Mouse (Mus musculus): ENCODE data around the gene Wdr44. TPM values are rescaled to one million over a fixed set of nuclear protein-coding genes. Genes with fewer than 3 reads are reported as not detected.

Gene Wdr44
- 4.9 and 5.1 TPM in 2 replicates for polyA plus RNA-seq (2016; fragmentation: Nextera tagmentation; extraction: Ambion mirVana)

- no peaks in the 10 kb centered on the region for H3K9me3 ChIP-seq
- H3K4me1 ChIP-seq: no peaks in the 10 kb centered on the region
- peak; percentile 90 for DNase-seq (ENCODE audit: extremely low spot score, low spot score)
- H3K27ac ChIP-seq: peak within 1 kb of the TSS; percentile 85
- no peaks in the 10 kb centered on the region for H3K27me3 ChIP-seq (ENCODE audit: poor library complexity, severe bottlenecking)
- WGBS: 10% methylated on average over 51 of the region's 51 CpGs
- peak within 1 kb of the TSS; percentile 65 for H3K4me3 ChIP-seq
- H3K36me3 ChIP-seq (replicated peaks): no peaks in the 10 kb centered on the region
Measured at GRCm38 (mm10) chrX:23692722-23693442, at the start of gene Wdr44. TSS of gene Wdr44 (plus strand) at chrX:23693051.

GRCm38 (mm10) chrX:23648371-23648770 is 44.5 kb upstream of the Wdr44 start:
- no peak for DNase-seq (ENCODE audit: extremely low spot score, low spot score)
- no peaks in the 10 kb centered on the region for H3K36me3 ChIP-seq (replicated peaks)
- H3K9me3 ChIP-seq: no peaks in the 10 kb centered on the region
- no peaks in the 10 kb centered on the region for H3K27me3 ChIP-seq (ENCODE audit: poor library complexity, severe bottlenecking)
- H3K27ac ChIP-seq: no peak overlapping the region
- 91% methylated on average over 1 of the region's 1 CpGs for WGBS
- H3K4me1 ChIP-seq: no peaks in the 10 kb centered on the region
- no peak overlapping the region for H3K4me3 ChIP-seq

GRCm38 (mm10) chrX:23662216-23662615 is 30.6 kb upstream of the Wdr44 start:
- H3K4me3 ChIP-seq: no peak overlapping the region
- H3K4me1 ChIP-seq: no peaks in the 10 kb centered on the region
- H3K36me3 ChIP-seq (replicated peaks): no peaks in the 10 kb centered on the region
- H3K9me3 ChIP-seq: no peaks in the 10 kb centered on the region
- DNase-seq (ENCODE audit: extremely low spot score, low spot score): no peak
- no peak overlapping the region for H3K27ac ChIP-seq
- WGBS: 95% methylated on average over 1 of the region's 1 CpGs
- H3K27me3 ChIP-seq (ENCODE audit: poor library complexity, severe bottlenecking): no peaks in the 10 kb centered on the region

GRCm38 (mm10) chrX:23673193-23673592 is 19.7 kb upstream of the Wdr44 start:
- H3K4me3 ChIP-seq: no peak overlapping the region
- H3K27ac ChIP-seq: no peak overlapping the region
- H3K27me3 ChIP-seq (ENCODE audit: poor library complexity, severe bottlenecking): no peaks in the 10 kb centered on the region
- H3K9me3 ChIP-seq: no peaks in the 10 kb centered on the region
- no peaks in the 10 kb centered on the region for H3K4me1 ChIP-seq
- H3K36me3 ChIP-seq (replicated peaks): no peaks in the 10 kb centered on the region
- no peak for DNase-seq (ENCODE audit: extremely low spot score, low spot score)
- WGBS: 70% methylated on average over 2 of the region's 2 CpGs

GRCm38 (mm10) chrX:23675450-23675849 is 17.4 kb upstream of the Wdr44 start:
- no peak for DNase-seq (ENCODE audit: extremely low spot score, low spot score)
- WGBS: 58% methylated on average over 1 of the region's 1 CpGs

GRCm38 (mm10) chrX:23676583-23676982 is 16.3 kb upstream of the Wdr44 start:
- no peak for DNase-seq (ENCODE audit: extremely low spot score, low spot score)
- 79% methylated on average over 2 of the region's 2 CpGs for WGBS
- no peaks in the 10 kb centered on the region for H3K9me3 ChIP-seq
- H3K27ac ChIP-seq: no peak overlapping the region
- H3K36me3 ChIP-seq (replicated peaks): no peaks in the 10 kb centered on the region
- H3K27me3 ChIP-seq (ENCODE audit: poor library complexity, severe bottlenecking): no peaks in the 10 kb centered on the region
- H3K4me1 ChIP-seq: no peaks in the 10 kb centered on the region
- no peak overlapping the region for H3K4me3 ChIP-seq

More at GRCm38 (mm10) chrX:23675450-23675849, 17.4 kb upstream of the Wdr44 start:
- no peaks in the 10 kb centered on the region for H3K9me3 ChIP-seq
- H3K36me3 ChIP-seq (replicated peaks): no peaks in the 10 kb centered on the region
- H3K27me3 ChIP-seq (ENCODE audit: poor library complexity, severe bottlenecking): no peaks in the 10 kb centered on the region
- H3K27ac ChIP-seq: no peak overlapping the region
- no peaks in the 10 kb centered on the region for H3K4me1 ChIP-seq
- H3K4me3 ChIP-seq: no peak overlapping the region

- Histone ChIP-seq H3K9me3 (no peaks in the 10 kb centered on the region), H3K27me3 (ENCODE audit: poor library complexity, severe bottlenecking) (no peaks in the 10 kb centered on the region), H3K4me3 (no peak overlapping the region), H3K36me3 (replicated peaks) (no peaks in the 10 kb centered on the region), H3K4me1 (no peaks in the 10 kb centered on the region), H3K27ac (no peak overlapping the region)
- no peak for DNase-seq (ENCODE audit: extremely low spot score, low spot score)
- WGBS: 83% methylated on average over 2 of the region's 2 CpGs
Measured at GRCm38 (mm10) chrX:23677511-23677910, 15.3 kb upstream of the Wdr44 start.

GRCm38 (mm10) chrX:23692336-23692721 is 522 bp upstream of the Wdr44 start:
- Histone ChIP-seq H3K36me3 (replicated peaks) (no peaks in the 10 kb centered on the region), H3K4me1 (no peaks in the 10 kb centered on the region), H3K27ac (no peak overlapping the region), H3K9me3 (no peaks in the 10 kb centered on the region), H3K27me3 (ENCODE audit: poor library complexity, severe bottlenecking) (no peaks in the 10 kb centered on the region), H3K4me3 (peak overlapping the region; percentile 65)
- 17% methylated on average over 5 of the region's 5 CpGs for WGBS
- DNase-seq (ENCODE audit: extremely low spot score, low spot score): no peak

- H3K27ac ChIP-seq: peak overlapping the region; percentile 85
- H3K9me3 ChIP-seq: no peaks in the 10 kb centered on the region
- no peaks in the 10 kb centered on the region for H3K36me3 ChIP-seq (replicated peaks)
- H3K4me1 ChIP-seq: no peaks in the 10 kb centered on the region
- no peaks in the 10 kb centered on the region for H3K27me3 ChIP-seq (ENCODE audit: poor library complexity, severe bottlenecking)
- no peak for DNase-seq (ENCODE audit: extremely low spot score, low spot score)
- WGBS: 16% methylated on average over 26 of the region's 28 CpGs
- H3K4me3 ChIP-seq: peak overlapping the region; percentile 65
Measured at GRCm38 (mm10) chrX:23693443-23694400, 871 bp downstream of the Wdr44 start.

- 78% methylated on average over 3 of the region's 3 CpGs for WGBS
Measured at GRCm38 (mm10) chrX:23694588-23694987, 1.7 kb downstream of the Wdr44 start.

GRCm38 (mm10) chrX:23695109-23695508 is 2.3 kb downstream of the Wdr44 start:
- no peak overlapping the region for H3K27ac ChIP-seq
- H3K36me3 ChIP-seq (replicated peaks): no peaks in the 10 kb centered on the region
- H3K4me3 ChIP-seq: no peak overlapping the region
- no peak for DNase-seq (ENCODE audit: extremely low spot score, low spot score)
- no peaks in the 10 kb centered on the region for H3K9me3 ChIP-seq
- H3K4me1 ChIP-seq: no peaks in the 10 kb centered on the region
- H3K27me3 ChIP-seq (ENCODE audit: poor library complexity, severe bottlenecking): no peaks in the 10 kb centered on the region

More at GRCm38 (mm10) chrX:23694588-23694987, 1.7 kb downstream of the Wdr44 start:
- Histone ChIP-seq H3K27ac (no peak overlapping the region), H3K27me3 (ENCODE audit: poor library complexity, severe bottlenecking) (no peaks in the 10 kb centered on the region), H3K36me3 (replicated peaks) (no peaks in the 10 kb centered on the region), H3K4me1 (no peaks in the 10 kb centered on the region), H3K9me3 (no peaks in the 10 kb centered on the region), H3K4me3 (peak overlapping the region; percentile 65)
- no peak for DNase-seq (ENCODE audit: extremely low spot score, low spot score)

- Histone ChIP-seq H3K4me1 (no peaks in the 10 kb centered on the region), H3K9me3 (no peaks in the 10 kb centered on the region), H3K27ac (no peak overlapping the region), H3K4me3 (no peak overlapping the region), H3K27me3 (ENCODE audit: poor library complexity, severe bottlenecking) (no peaks in the 10 kb centered on the region), H3K36me3 (replicated peaks) (no peaks in the 10 kb centered on the region)
- no peak for DNase-seq (ENCODE audit: extremely low spot score, low spot score)
- WGBS: 90% methylated on average over 2 of the region's 2 CpGs
Measured at GRCm38 (mm10) chrX:23697346-23697745, 4.5 kb downstream of the Wdr44 start.

- Histone ChIP-seq H3K9me3 (no peaks in the 10 kb centered on the region), H3K27ac (no peak overlapping the region), H3K4me3 (no peak overlapping the region), H3K4me1 (no peaks in the 10 kb centered on the region), H3K36me3 (replicated peaks) (no peaks in the 10 kb centered on the region), H3K27me3 (ENCODE audit: poor library complexity, severe bottlenecking) (no peaks in the 10 kb centered on the region)
- no peak for DNase-seq (ENCODE audit: extremely low spot score, low spot score)
- WGBS: 88% methylated on average over 1 of the region's 1 CpGs
Measured at GRCm38 (mm10) chrX:23699023-23699422, 6.2 kb downstream of the Wdr44 start.
